Mouse (Mus musculus) hindbrain, embryonic 14.5 days (tissue): Measurements from ENCODE around the gene Cebpa. TPM values are rescaled to one million over a fixed set of nuclear protein-coding genes. Genes with fewer than 3 reads are reported as not detected.

Experiments used
- ATAC-seq: fragments of 200-750 bp; cut with Nextera tagmentation; 2 replicates; pipeline ENCODE4 v1.8.0; 2017; ENCODE audit warnings: moderate number of reproducible peaks, mild to moderate bottlenecking, moderate TSS enrichment, moderate library complexity; ENCODE audit not compliant: low FRiP score
- DNase-seq: peaks from one replicate; pipeline ENCODE4 v3.0.0-alpha.2; 2015; ENCODE audit warnings: low spot score
- H3K27ac ChIP-seq: fragments of 300-500 bp; sonication (generic); 2 replicates; pipeline ENCODE4 v1.5.1; 2014; ENCODE audit warnings: mild to moderate bottlenecking, moderate library complexity
- H3K27me3 ChIP-seq: fragments of 300-500 bp; sonication (generic); 2 replicates; pipeline ENCODE4 v1.6.1; 2014; ENCODE audit warnings: mild to moderate bottlenecking, low read length, mixed read lengths; ENCODE audit not compliant: control insufficient read depth, insufficient read depth
- H3K36me3 ChIP-seq: fragments of 300-500 bp; sonication (generic); replicated peaks from 2 replicates; pipeline ENCODE4 v1.6.1; 2014; ENCODE audit not compliant: control insufficient read depth, insufficient read depth
- H3K4me1 ChIP-seq: fragments of 300-500 bp; sonication (generic); replicated peaks from 2 replicates; pipeline ENCODE4 v1.6.1; 2014; ENCODE audit warnings: antibody characterized with exemption, low read length, mixed read lengths; ENCODE audit not compliant: control insufficient read depth, insufficient read depth
- H3K4me2 ChIP-seq: fragments of 300-500 bp; sonication (generic); replicated peaks from 2 replicates; pipeline ENCODE4 v1.6.1; 2014; ENCODE audit warnings: mild to moderate bottlenecking, moderate library complexity
- H3K4me3 ChIP-seq: fragments of 300-500 bp; sonication (generic); replicated peaks from 2 replicates; pipeline ENCODE4 v1.5.1; 2014; ENCODE audit warnings: mild to moderate bottlenecking, low read length
- H3K9ac ChIP-seq: fragments of 300-500 bp; sonication (generic); 2 replicates; pipeline ENCODE4 v1.6.1; 2014
- H3K9me3 ChIP-seq: fragments of 300-500 bp; sonication (generic); 2 replicates; pipeline ENCODE4 v1.6.1; 2016; ENCODE audit warnings: low read length; ENCODE audit not compliant: control insufficient read depth
- WGBS: fragments of 180-500 bp; shearing (Covaris S2); extraction: QIAGEN DNeasy Blood & Tissue Kit; methylation state at CpG from one replicate; pipeline ENCODE4 v1.1.7; 2014; 5-methylcytosine and 5-hydroxymethylcytosine counted together
- microRNA-seq: library from miRNA; unstranded; fragments of <30 nt; microRNA quantifications from one replicate; pipeline ENCODE4, GENCODE M21; 2016
- polyA plus RNA-seq: library from polyadenylated mRNA; unstranded; fragments of >200 nt; fragmentation: Nextera tagmentation; extraction: Ambion mirVana; gene quantifications from 2 replicates; pipeline ENCODE4 v1.2.1, GENCODE M21; 2014

Cebpa gene
- polyA plus RNA-seq, 1 experiment from 2014 or later, result 1.0 TPM

DNA sequence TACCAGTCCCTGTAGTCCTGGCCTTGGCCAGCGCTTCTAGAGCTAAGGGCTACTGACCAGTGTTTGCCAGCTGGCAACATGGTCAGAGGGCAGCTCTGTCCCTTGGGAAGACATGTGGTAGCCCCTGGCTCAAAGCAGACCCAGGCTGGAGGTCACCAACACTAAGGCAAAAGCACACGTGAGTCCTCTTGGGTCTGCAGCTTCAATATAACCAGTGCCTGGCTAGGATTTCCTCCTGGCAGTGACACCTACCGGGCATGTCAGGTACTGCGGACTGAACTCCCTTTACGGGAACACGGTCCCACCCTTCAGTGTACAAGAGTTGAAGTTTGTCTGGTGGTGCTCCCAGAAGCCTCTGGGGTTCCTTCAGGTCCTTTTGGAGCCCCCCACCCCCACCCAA lies 50.2 kb downstream of the Cebpa start:
- peak; percentile 91 for DNase-seq
- Histone ChIP-seq H3K27me3 (peaks cover 16% of the 10 kb centered on the region), H3K9ac (no peak overlapping the region), H3K27ac (no peak overlapping the region), H3K4me3 (no peak overlapping the region), H3K4me2 (no peak overlapping the region), H3K9me3 (no peaks in the 10 kb centered on the region), H3K4me1 (no peaks in the 10 kb centered on the region), H3K36me3 (no peaks in the 10 kb centered on the region)
- 18% methylated on average over 6 of the region's 6 CpGs for WGBS
- no peak for ATAC-seq

Small RNA genes within 50 kb of the gene (microRNA-seq; reads per million reads assigned to microRNA genes)
- gene Gm25033, result not detected

Other genes starting within 250 kb of the Cebpa start
- gene Pepd, start 206.9 kb upstream of the Cebpa start, polyA plus RNA-seq, result 63.8 and 68.2 TPM in 2 replicates
- 28.3 and 30.8 TPM in 2 replicates for gene Cebpg, start 62.7 kb upstream of the Cebpa start, polyA plus RNA-seq
- gene Slc7a10, start 67.1 kb downstream of the Cebpa start, polyA plus RNA-seq, result 18.7 and 21.2 TPM in 2 replicates
- 25.1 and 27.3 TPM in 2 replicates for gene Lrp3, start 96.2 kb downstream of the Cebpa start, polyA plus RNA-seq
- gene Gpatch1, start 199.1 kb downstream of the Cebpa start, polyA plus RNA-seq, result 18.7 and 19.3 TPM in 2 replicates
- gene Rhpn2, start 214.9 kb downstream of the Cebpa start, polyA plus RNA-seq, result 3.8 and 4.2 TPM in 2 replicates